Comparison of ENCODE assay signal across 8 mouse cellular contexts in genomic region chr14:103650413-103651101, GRCm38 (mm10). TPM values are rescaled to one million over a fixed set of nuclear protein-coding genes. Genes with fewer than 3 reads are reported as not detected.
DNase-seq lines count a peak whose midpoint lies in the region; ATAC-seq and TF ChIP-seq lines count a peak whose summit lies in the region.

No protein-coding gene starts in this region.

- H3K27ac ChIP-seq in embryonic facial prominence, embryonic 12.5 days = peak overlapping the region; percentile 75
- H3K27ac ChIP-seq in neural tube, embryonic 15.5 days (replicated peaks) = peak overlapping the region; percentile 98
- no peak overlapping the region for H3K27ac ChIP-seq in testis, adult 2 months (ENCODE audit: control insufficient read depth, insufficient read depth, low read depth, low read length)

- peaks cover 25% of the 10 kb centered on the region for H3K27me3 ChIP-seq in embryonic facial prominence, embryonic 12.5 days
- no peaks in the 10 kb centered on the region for H3K27me3 ChIP-seq in neural tube, embryonic 15.5 days (replicated peaks)
- H3K27me3 ChIP-seq in testis, adult 2 months (ENCODE audit: control insufficient read depth, insufficient read depth, low read length) = no peaks in the 10 kb centered on the region; the same call in 1 of the 2 replicates

- H3K9ac ChIP-seq in embryonic facial prominence, embryonic 12.5 days = peak overlapping the region; percentile 68
- H3K9ac ChIP-seq in neural tube, embryonic 15.5 days (replicated peaks) = peak overlapping the region; percentile 99

- no peaks in the 10 kb centered on the region for H3K36me3 ChIP-seq in embryonic facial prominence, embryonic 12.5 days
- H3K36me3 ChIP-seq in neural tube, embryonic 15.5 days = no peaks in the 10 kb centered on the region
- H3K36me3 ChIP-seq in testis, adult 2 months (ENCODE audit: control insufficient read depth, insufficient read depth, low read length) = no peaks in the 10 kb centered on the region

- no peak for TF ChIP-seq CTCF in lung, adult 2 months (IDR thresholded peaks at IDR 0.05; ENCODE audit: insufficient read depth, low read length)
- no peak for TF ChIP-seq CTCF in testis, adult 2 months (IDR thresholded peaks at IDR 0.05; ENCODE audit: control insufficient read depth, insufficient read depth, insufficient replicate concordance, low read depth, low read length)

- H3K4me3 ChIP-seq in embryonic facial prominence, embryonic 12.5 days = peak overlapping the region; percentile 75
- peak overlapping the region; percentile 29 for H3K4me3 ChIP-seq in lung, adult 2 months (replicated peaks; ENCODE audit: extremely low read depth, low read depth, low read length)
- H3K4me3 ChIP-seq in neural tube, embryonic 15.5 days (replicated peaks) = peak overlapping the region; percentile 96
- H3K4me3 ChIP-seq in testis, adult 2 months (ENCODE audit: control insufficient read depth, low read depth, low read length) = peak overlapping the region; percentile 60

- intact Hi-C loops in heart, postnatal 14 days (cut with DNase I) = no loop called here

- peak; percentile 70 for ATAC-seq in embryonic facial prominence, embryonic 12.5 days (ENCODE audit: insufficient number of reproducible peaks, insufficient read depth, low FRiP score, low TSS enrichment)
- peak; percentile 76 for ATAC-seq in neural tube, embryonic 15.5 days (ENCODE audit: low FRiP score)

- peaks cover 3% of the 10 kb centered on the region; the same call in 1 of the 2 replicates for H3K4me1 ChIP-seq in embryonic facial prominence, embryonic 12.5 days
- 0 out of 2 replicates have a peak, but pooled peaks cover 2% of the 10 kb centered on the region for H3K4me1 ChIP-seq in lung, adult 2 months (ENCODE audit: control insufficient read depth, insufficient read depth, low read length)
- peaks cover 52% of the 10 kb centered on the region for H3K4me1 ChIP-seq in neural tube, embryonic 15.5 days
- peaks cover 6% of the 10 kb centered on the region for H3K4me1 ChIP-seq in testis, adult 2 months (ENCODE audit: control insufficient read depth, insufficient read depth, low read length)

- H3K9me3 ChIP-seq in embryonic facial prominence, embryonic 12.5 days = no peaks in the 10 kb centered on the region
- H3K9me3 ChIP-seq in neural tube, embryonic 15.5 days (replicated peaks) = no peaks in the 10 kb centered on the region

- under 1% methylated on average over 48 of the region's 67 CpGs for WGBS in embryonic facial prominence, embryonic 12.5 days
- WGBS in lung, adult 2 months = 1% methylated on average over 65 of the region's 67 CpGs
- 0% methylated on average over 46 of the region's 67 CpGs for WGBS in neural tube, embryonic 15.5 days

- H3K4me2 ChIP-seq in embryonic facial prominence, embryonic 12.5 days (replicated peaks) = peak overlapping the region; percentile 100
- H3K4me2 ChIP-seq in neural tube, embryonic 15.5 days = peak overlapping the region; percentile 75

- peak; percentile 98 for DNase-seq in A20 (ENCODE audit: low read depth, low spot score)
- peak; percentile 54 for DNase-seq in adrenal gland, postnatal 14 days
- peak; percentile 12 to 15 for DNase-seq in heart, postnatal 14 days
- DNase-seq in kidney, postnatal 4 days = peak; percentile 78 to 86
- DNase-seq in lung, adult 2 months = peak; percentile 58

- no peak for TF ChIP-seq POLR2A in lung, adult 2 months (IDR thresholded peaks at IDR 0.05; ENCODE audit: borderline replicate concordance, extremely low read depth, low read depth, low read length)
- TF ChIP-seq POLR2A in testis, adult 2 months (IDR thresholded peaks at IDR 0.05; ENCODE audit: control insufficient read depth, low read depth, low read length) = no peak

RNA-seq across cellular contexts. Expression of gene Slain1, which starts 0.5 kb away (rescaled TPM):
- total RNA-seq in adrenal gland, postnatal 14 days (2021) = 2.0 and 3.6 TPM in 2 replicates
- polyA plus RNA-seq in embryonic facial prominence, embryonic 12.5 days (2016; fragmentation: Nextera tagmentation; extraction: Ambion mirVana) = 3.6 and 4.5 TPM in 2 replicates
- total RNA-seq in heart, postnatal 14 days (2021) = under 1 TPM; 0.17 to 0.68 TPM
- 5.0 and 6.5 TPM in 2 replicates for polyA plus RNA-seq in lung, adult 2 months (2012; rRNA removed)
- 12.4 and 15.4 TPM in 2 replicates for polyA plus RNA-seq in neural tube, embryonic 15.5 days (2015; fragmentation: Nextera tagmentation; extraction: Ambion mirVana)
- 9.7 and 10.9 TPM in 2 replicates for polyA plus RNA-seq in testis, adult 2 months (2012; rRNA removed)

Comparison
In these comparisons a context has a peak if more than half of its experiments do, and no peak if none do; other contexts are left out.
1. DNase-seq: peak in every context shown above with its lines; median percentile 98 in A20; 82 in kidney, postnatal 4 days; 58 in lung, adult 2 months; 54 in adrenal gland, postnatal 14 days; 14 in heart, postnatal 14 days.
2. H3K4me3 ChIP-seq: peak in every context shown above with its lines; median percentile 96 in neural tube, embryonic 15.5 days; 75 in embryonic facial prominence, embryonic 12.5 days; 60 in testis, adult 2 months; 29 in lung, adult 2 months.